Mouse (Mus musculus) ES-E14 (cell line): ENCODE data around the gene Gss. TPM values are rescaled to one million over a fixed set of nuclear protein-coding genes. Genes with fewer than 3 reads are reported as not detected.

Experiments used
- DNase-seq: peaks from one replicate; pipeline ENCODE4 v3.0.0-alpha.2; 2013; ENCODE audit warnings: low read depth, low spot score
- H3K27ac ChIP-seq: 2 replicates; pipeline ENCODE4 v1.5.1; 2012; ENCODE audit warnings: low read depth, mild to moderate bottlenecking, low read length, moderate library complexity, mixed read lengths; ENCODE audit not compliant: poor library complexity, insufficient read depth, severe bottlenecking
- H3K36me3 ChIP-seq: 2 replicates; pipeline ENCODE4 v1.6.1; 2012; ENCODE audit warnings: mild to moderate bottlenecking, low read length, moderate library complexity, mixed read lengths; ENCODE audit not compliant: control insufficient read depth, poor library complexity, insufficient read depth, severe bottlenecking
- H3K4me1 ChIP-seq, 2 experiments: fragments of 150-350 bp in 1 of 2; sonication (generic) in 1 of 2; 2 replicates each; pipeline ENCODE4 v1.6.1; 2012; ENCODE audit warnings: low read length in 2 of 2, mild to moderate bottlenecking in 1 of 2, mixed read lengths in 1 of 2; ENCODE audit not compliant: control insufficient read depth in 2 of 2, insufficient read depth in 2 of 2, poor library complexity in 1 of 2
- H3K4me3 ChIP-seq, 2 experiments: fragments of 150-350 bp in 1 of 2; sonication (generic) in 1 of 2; 2 replicates each; pipeline ENCODE4 v1.5.1; 2012; ENCODE audit warnings: low read length in 2 of 2, low read depth in 1 of 2, mild to moderate bottlenecking in 1 of 2, mixed read lengths in 1 of 2; ENCODE audit not compliant: insufficient read depth in 1 of 2, poor library complexity in 1 of 2, severe bottlenecking in 1 of 2
- H3K9ac ChIP-seq: 2 replicates; pipeline ENCODE4 v1.6.1; 2012; ENCODE audit warnings: low read depth, mild to moderate bottlenecking, low read length, mixed read lengths; ENCODE audit not compliant: poor library complexity, insufficient read depth, severe bottlenecking
- H3K9me3 ChIP-seq: fragments of 150-350 bp; sonication (generic); 2 replicates; pipeline ENCODE4 v1.6.1; 2012; ENCODE audit warnings: low read depth, mild to moderate bottlenecking, low read length; ENCODE audit not compliant: control insufficient read depth, insufficient read depth
- CHD2 ChIP-seq: IDR thresholded peaks from 2 replicates; pipeline ENCODE4 v1.6.1; 2014; ENCODE audit warnings: mild to moderate bottlenecking, low read depth, low read length, inconsistent platforms
- HCFC1 ChIP-seq: IDR thresholded peaks from 2 replicates; pipeline ENCODE4 v1.6.1; 2012; ENCODE audit warnings: low read length, inconsistent platforms, borderline replicate concordance; ENCODE audit not compliant: insufficient read depth
- MAFK ChIP-seq: IDR thresholded peaks from 2 replicates; pipeline ENCODE4 v1.6.1; 2014; ENCODE audit warnings: mild to moderate bottlenecking, low read depth, low read length, inconsistent platforms; ENCODE audit not compliant: insufficient read depth
- ZC3H11A ChIP-seq: IDR thresholded peaks from 2 replicates; pipeline ENCODE4 v1.6.1; 2012; ENCODE audit warnings: low read depth, mild to moderate bottlenecking, inconsistent platforms, low read length, borderline replicate concordance
- ZNF384 ChIP-seq: IDR thresholded peaks from 2 replicates; pipeline ENCODE4 v1.6.1; 2012; ENCODE audit warnings: low read depth, low read length, inconsistent platforms
- in situ Hi-C, 2 experiments: fragments of 600-800 bp; cut with MboI; formaldehyde crosslinking; loops; one replicate each; pipeline ENCODE4 v1.15.1; 2025; ENCODE audit warnings: low sequenced_read_pairs in 2 of 2, inconsistent platforms in 1 of 2; ENCODE audit not compliant: unreplicated experiment in 2 of 2
- total RNA-seq: library from RNA; depleted of rRNA; stranded (reverse); fragments of 300-350 nt; gene quantifications from 2 replicates; pipeline ENCODE4 v1.2.3, GENCODE M21; 2012

The Gss gene
- total RNA-seq, 1 experiment = 27.8 TPM

- no peak for DNase-seq
- Histone ChIP-seq H3K9me3 (no peaks in the 10 kb centered on the region), H3K9ac (no peak overlapping the region), H3K4me1 (peaks cover 4% of the 10 kb centered on the region in 2 experiments; a peak in 3 of 4 replicates), H3K4me3 (no peak overlapping the region), H3K27ac (no peak overlapping the region), H3K36me3 (peaks cover 5% of the 10 kb centered on the region; the same call in 1 of the 2 replicates)
- in situ Hi-C loops = no loop called here
- 0 out of 2 replicates have a peak, but pooled peaks have one; percentile 45 for TF ChIP-seq ZNF384
- no peak for TF ChIP-seq MAFK
Measured at GRCm38 (mm10) chr2:155580331-155580730, 12.3 kb downstream of the Gss start.

GRCm38 (mm10) chr2:155576656-155577055 lies 16.0 kb downstream of the Gss start:
- H3K36me3 ChIP-seq = peaks cover 7% of the 10 kb centered on the region
- TF ChIP-seq ZC3H11A = no peak
- TF ChIP-seq ZNF384 = no peak
- TF ChIP-seq CHD2 = no peak
- TF ChIP-seq HCFC1 = no peak
- TF ChIP-seq MAFK = no peak
- H3K4me1 ChIP-seq = no peaks in the 10 kb centered on the region
- no peak overlapping the region for H3K27ac ChIP-seq
- in situ Hi-C loops = no loop called here
- no peak overlapping the region for H3K4me3 ChIP-seq
- H3K9me3 ChIP-seq = no peaks in the 10 kb centered on the region
- no peak for DNase-seq
- H3K9ac ChIP-seq = no peak overlapping the region

DNA sequence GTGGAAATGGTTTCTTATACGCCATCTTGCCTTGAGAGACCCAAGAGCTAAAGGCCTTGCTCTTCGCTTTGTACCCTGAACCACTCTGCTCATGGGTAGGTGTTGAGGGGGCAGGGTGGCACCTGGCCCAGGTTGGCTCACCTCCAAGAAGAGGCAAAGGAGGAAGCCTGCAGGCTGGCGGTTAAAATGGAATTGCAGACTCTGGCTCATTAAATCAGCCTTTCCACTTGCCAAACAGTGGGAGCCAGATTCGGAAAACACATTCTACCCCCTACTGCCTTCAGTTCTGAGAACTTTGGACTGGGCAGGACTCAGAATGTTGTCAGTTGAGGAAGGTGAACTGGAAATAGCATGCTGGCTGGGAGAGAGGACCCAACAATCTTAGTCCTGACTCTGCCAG lies 17.9 kb downstream of the Gss start:
- Histone ChIP-seq H3K36me3 (peaks cover 7% of the 10 kb centered on the region), H3K4me3 (no peak overlapping the region), H3K9me3 (no peaks in the 10 kb centered on the region), H3K9ac (no peak overlapping the region), H3K4me1 (no peaks in the 10 kb centered on the region), H3K27ac (no peak overlapping the region)
- in situ Hi-C loops = no loop called here
- DNase-seq = no peak
- TF ChIP-seq MAFK = no peak
- no peak for TF ChIP-seq HCFC1
- TF ChIP-seq CHD2 = no peak
- TF ChIP-seq ZNF384 = no peak
- no peak for TF ChIP-seq ZC3H11A

DNA sequence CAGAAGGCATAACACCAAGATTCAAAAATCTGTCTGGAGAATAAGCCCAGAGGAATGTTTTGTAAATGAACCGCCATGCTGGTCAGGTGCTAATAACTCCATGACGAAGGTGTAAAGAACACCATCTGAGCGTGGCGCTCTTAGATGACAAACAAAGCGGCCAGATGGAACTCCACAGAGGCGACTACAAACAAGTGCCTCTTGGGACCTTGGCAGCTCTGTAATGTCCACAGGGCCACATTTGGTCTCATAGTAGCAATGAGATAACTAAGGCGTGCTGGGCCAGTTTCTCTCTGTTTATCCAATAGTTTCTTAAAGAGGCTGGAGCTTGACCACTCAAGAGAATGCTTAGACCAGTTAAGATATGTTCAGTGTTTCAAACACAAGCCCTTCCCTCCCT lies 18.6 kb downstream of the Gss start:
- H3K27ac ChIP-seq = no peak overlapping the region
- TF ChIP-seq MAFK (no peak), CHD2 (no peak), ZC3H11A (no peak), HCFC1 (no peak), ZNF384 (no peak)
- H3K36me3 ChIP-seq = peaks cover 7% of the 10 kb centered on the region
- H3K4me3 ChIP-seq = no peak overlapping the region
- no peak overlapping the region for H3K9ac ChIP-seq
- no peaks in the 10 kb centered on the region for H3K9me3 ChIP-seq
- no peaks in the 10 kb centered on the region; a peak in 1 of 4 replicates for H3K4me1 ChIP-seq
- DNase-seq = no peak
- in situ Hi-C loops = no loop called here

- H3K4me1 ChIP-seq = peaks cover 2 to 4% of the 10 kb centered on the region in 2 experiments; a peak in 3 of 4 replicates
- no peaks in the 10 kb centered on the region for H3K9me3 ChIP-seq
- H3K36me3 ChIP-seq = peaks cover 4% of the 10 kb centered on the region
- in situ Hi-C loops = no loop called here
- H3K9ac ChIP-seq = no peak overlapping the region
- no peak for DNase-seq
- no peak overlapping the region for H3K27ac ChIP-seq
- TF ChIP-seq ZC3H11A (no peak), MAFK (no peak)
- H3K4me3 ChIP-seq = no peak overlapping the region
Measured at GRCm38 (mm10) chr2:155573001-155573400, 19.6 kb downstream of the Gss start.
